25 mouse cellular contexts compared by ENCODE assay signal in the genomic region with DNA sequence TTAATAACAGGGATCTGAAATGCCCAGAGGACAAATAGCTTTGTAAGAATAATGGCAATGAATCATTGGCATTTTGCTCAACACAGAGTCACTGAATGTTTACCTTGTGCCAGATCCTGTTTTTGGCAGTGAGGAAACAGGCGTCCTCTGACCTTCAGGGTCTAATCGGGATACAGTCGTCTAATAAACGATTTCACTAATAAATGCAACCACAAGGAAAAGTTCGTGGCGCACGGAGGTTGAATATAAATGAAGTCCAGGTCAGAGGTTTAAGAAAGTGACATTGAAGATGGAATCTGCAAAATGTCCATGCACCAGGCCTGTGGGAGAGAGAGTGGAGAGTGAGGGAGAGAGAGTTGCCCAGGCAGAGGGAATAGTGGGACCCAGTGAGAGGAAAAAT.
"Had no signal": no experiment of that assay in that cellular context is flagged by ENCODE, and none has a peak within 500 bp of the region (broad histone marks: within the 10 kb centered on the region; RNA-seq: fewer than 3 reads in every experiment).

No protein-coding gene starts in this region.

- H3K27ac ChIP-seq: gastrocnemius, adult 2 months; heart, embryonic 13.5 days; heart, embryonic 15.5 days; hindbrain, embryonic 10.5 days; hindbrain, embryonic 12.5 days; hindbrain, embryonic 14.5 days; intestine, embryonic 15.5 days; layer of hippocampus, adult 2 months; left cerebral cortex, adult 2 months; limb, embryonic 10.5 days; limb, embryonic 12.5 days; liver, embryonic 13.5 days; liver, embryonic 15.5 days had no signal

- DNase-seq: gastrocnemius, adult 2 months; gastrocnemius, postnatal 10 days; gastrocnemius, postnatal 25 days; heart, adult 18-20 months; heart, postnatal 14 days; heart, postnatal 36 days; kidney, adult 18-20 months; kidney, adult 8-10 months; kidney, postnatal 10 days; kidney, postnatal 25 days; kidney, postnatal 4 days; liver; liver, embryonic 13.5 days; liver, postnatal 0 days had no signal

- H3K4me3 ChIP-seq: gastrocnemius, adult 2 months; heart, embryonic 13.5 days; heart, embryonic 15.5 days; hindbrain, embryonic 10.5 days; hindbrain, embryonic 12.5 days; intestine, embryonic 15.5 days; layer of hippocampus, adult 2 months; left cerebral cortex, adult 2 months; limb, embryonic 10.5 days; limb, embryonic 12.5 days; liver, embryonic 13.5 days; liver, embryonic 15.5 days had no signal

- H3K4me1 ChIP-seq: heart, embryonic 13.5 days; heart, embryonic 15.5 days; intestine, embryonic 15.5 days; limb, embryonic 10.5 days; limb, embryonic 12.5 days; liver, embryonic 13.5 days; liver, embryonic 15.5 days had no signal

- H3K27me3 ChIP-seq: heart, embryonic 13.5 days; heart, embryonic 15.5 days; intestine, embryonic 15.5 days; limb, embryonic 12.5 days; liver, embryonic 13.5 days; liver, embryonic 15.5 days had no signal

- H3K36me3 ChIP-seq: heart, embryonic 13.5 days; heart, embryonic 15.5 days; hindbrain, embryonic 10.5 days; hindbrain, embryonic 12.5 days; intestine, embryonic 15.5 days; limb, embryonic 10.5 days; limb, embryonic 12.5 days; liver, embryonic 13.5 days; liver, embryonic 15.5 days had no signal
